Mouse (Mus musculus) monocyte, adult 5-6 weeks (primary cell): ENCODE results near the gene Arl14. TPM values are rescaled to one million over a fixed set of nuclear protein-coding genes. Genes with fewer than 3 reads are reported as not detected.
"Not testable (repeated sequence)": the region's sequence is repeated elsewhere in the genome, so short reads cannot be mapped to it uniquely, and the experiment has no call there.

Experiments
- ATAC-seq: fragments of 153-309, 156-312 bp; replicated peaks from 2 replicates; pipeline ENCODE4 v1.8.0; 2017; ENCODE audit warnings: mild to moderate bottlenecking; ENCODE audit not compliant: low TSS enrichment, insufficient number of reproducible peaks, severe bottlenecking, poor library complexity, low FRiP score
- total RNA-seq: library from RNA; stranded (forward); fragments of 200-1000, 200-491, 200-594 nt; gene quantifications from 3 replicates; pipeline ENCODE4 v1.2.3, GENCODE M21; 2017

Arl14 gene
- total RNA-seq, 1 experiment from 2014 or later, result 0.86 TPM

DNA sequence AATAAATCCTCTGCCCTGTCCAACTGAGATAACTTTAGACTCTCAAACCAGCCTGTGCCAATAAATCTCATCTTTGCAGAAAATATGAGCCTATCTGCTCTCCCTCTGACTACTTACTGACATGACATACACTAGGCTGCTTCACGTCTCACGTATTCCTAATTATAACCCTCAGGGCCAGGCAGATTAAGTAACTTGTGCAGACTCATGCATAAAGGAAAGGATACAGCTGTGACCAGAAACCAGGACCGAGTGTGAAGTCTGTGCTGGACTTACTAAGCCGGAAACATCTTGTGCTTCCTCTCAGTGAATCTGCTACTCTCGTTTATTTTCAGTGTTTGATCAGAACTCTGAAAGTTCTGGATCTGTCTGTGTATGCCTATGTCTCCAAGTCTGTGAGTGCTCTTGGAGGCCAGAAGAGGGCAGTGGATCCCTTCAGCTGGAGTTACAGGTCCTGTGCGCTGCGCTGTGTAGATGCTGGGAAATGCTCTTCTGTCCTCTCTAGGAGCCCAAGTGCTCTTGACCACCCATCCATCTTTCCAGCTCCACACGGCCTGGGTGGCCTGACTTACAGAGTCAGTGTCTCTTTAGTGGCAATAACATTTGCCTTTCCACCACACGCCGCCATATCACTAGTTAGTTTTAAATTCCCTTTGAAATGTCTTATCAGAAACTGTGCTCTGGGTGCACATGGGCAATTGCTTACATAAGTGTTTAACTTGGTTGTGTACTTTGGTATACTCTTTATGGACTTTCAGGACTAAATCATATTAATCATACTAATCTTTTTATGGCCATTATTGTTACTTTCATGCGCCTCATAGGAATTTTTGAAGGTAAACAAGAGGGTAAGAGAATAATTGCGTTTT, 13.5 kb upstream of the Arl14 start:
- peak; percentile 36; the same call in 1 of the 2 replicates for ATAC-seq

DNA sequence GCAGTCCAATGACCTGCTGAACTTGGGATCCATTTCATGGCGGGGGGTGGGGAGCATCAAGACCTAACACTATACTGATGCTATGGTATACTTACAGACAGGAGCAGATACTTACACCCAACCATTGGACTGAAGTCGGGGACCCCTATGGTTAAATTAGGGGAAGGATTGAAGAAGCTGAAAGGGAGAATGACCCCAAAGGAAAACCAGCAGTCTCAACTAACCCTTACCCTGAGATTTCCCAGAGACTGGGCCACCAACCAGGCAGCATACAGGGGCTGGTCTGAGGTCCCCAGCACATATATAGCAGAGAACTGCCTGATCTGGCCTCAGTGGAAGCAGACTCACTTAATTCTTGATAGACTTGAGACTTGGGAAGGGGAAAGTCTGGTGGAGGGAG, 10.0 kb upstream of the Arl14 start:
- no peak for ATAC-seq

DNA sequence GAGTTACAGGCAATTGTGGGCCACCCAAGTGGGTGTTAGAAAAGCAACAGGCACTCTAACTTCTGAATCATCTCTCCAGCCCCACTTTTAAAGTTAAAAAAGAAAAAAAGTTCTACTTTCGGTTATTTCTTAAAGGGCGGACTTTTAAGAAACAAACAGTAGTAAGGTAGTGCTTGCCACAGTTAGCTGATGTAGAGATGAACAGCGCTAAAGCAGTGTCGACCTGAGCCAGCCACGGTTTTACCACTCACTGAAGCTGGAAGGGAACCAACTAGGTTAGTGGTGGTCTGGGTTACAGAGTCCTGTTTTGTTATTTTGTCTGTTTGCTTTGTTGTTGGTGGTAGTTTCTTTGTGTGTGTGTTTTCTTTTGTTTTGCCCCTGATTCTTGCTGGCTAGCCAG, 8.8 kb upstream of the Arl14 start:
- ATAC-seq, result no peak

DNA sequence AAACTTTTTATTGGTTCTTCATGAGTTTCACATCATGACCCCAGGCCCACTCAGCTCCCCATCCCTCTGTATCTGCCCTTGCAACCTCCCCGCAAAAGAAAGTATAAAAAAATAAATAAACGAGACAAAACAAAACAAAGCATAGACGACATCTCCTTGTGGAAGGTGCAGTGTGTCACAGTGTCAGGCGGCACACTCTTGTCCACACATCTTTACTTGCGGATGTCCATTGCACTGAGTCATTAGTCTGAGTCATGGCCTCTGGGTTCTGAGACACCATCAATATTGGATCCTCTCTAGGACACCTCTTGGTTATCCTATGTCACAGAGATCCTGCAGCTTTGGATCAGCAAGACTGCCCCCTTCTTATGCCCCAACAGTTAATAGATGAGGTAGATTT, 7.7 kb upstream of the Arl14 start:
- no peak for ATAC-seq

DNA sequence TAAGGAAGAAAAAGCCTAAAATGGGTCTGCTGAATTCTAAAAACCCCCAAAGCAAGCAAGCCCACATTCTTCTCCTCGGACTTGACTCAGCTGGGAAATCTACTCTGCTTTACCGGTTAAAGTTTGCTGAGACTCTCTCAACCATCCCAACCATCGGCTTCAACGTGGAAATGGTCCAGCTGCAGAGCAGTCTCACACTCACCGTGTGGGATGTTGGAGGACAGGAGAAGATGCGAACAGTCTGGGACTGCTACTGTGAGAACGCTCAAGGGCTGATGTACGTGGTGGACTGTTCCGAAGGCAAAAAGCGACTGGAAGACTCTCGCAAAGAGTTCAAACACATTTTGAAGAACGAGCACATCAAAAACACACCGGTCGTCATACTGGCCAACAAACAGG, 282 bp downstream of the Arl14 start:
- no peak for ATAC-seq

DNA sequence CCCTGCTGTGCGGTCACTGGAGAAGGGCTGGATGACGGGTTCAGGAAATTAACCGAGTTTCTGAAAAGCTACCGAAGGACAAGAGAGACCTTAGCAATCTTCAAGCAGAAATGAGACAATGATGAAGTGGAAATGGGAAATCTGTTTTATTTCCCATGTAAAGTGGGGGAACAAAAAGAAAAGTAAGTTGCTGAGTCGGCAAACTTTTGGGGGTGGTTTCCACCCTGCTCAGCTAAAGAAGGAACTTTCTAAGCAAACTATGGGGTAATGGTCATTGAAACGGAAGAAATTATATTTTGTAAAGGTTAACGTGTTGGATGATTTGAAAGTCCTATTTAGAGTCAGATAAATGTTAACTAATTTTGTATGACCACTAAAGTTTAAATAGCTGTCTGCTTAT, 768 bp downstream of the Arl14 start:
- peak; percentile 50; the same call in 1 of the 2 replicates for ATAC-seq

DNA sequence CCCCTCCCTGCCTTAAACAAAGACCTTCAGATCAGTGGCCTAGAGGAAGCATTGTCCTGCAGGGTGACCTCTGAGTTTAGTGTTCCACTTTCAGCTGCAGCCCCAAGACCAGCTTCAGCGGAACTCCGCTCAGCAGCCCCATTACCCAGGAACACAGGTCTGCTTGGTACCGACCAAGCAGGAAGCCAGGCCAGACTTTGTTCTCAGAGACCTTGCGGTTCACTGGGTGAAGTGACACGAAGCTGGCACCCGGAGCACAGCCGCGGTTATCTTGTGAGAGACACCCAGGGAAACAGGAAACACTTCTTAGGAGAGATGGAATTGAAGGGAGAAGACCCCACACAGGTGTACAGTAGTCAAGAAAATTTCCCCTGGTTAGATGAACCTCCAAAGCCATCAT, 1.4 kb downstream of the Arl14 start:
- ATAC-seq, result peak; percentile 39; the same call in 1 of the 2 replicates

DNA sequence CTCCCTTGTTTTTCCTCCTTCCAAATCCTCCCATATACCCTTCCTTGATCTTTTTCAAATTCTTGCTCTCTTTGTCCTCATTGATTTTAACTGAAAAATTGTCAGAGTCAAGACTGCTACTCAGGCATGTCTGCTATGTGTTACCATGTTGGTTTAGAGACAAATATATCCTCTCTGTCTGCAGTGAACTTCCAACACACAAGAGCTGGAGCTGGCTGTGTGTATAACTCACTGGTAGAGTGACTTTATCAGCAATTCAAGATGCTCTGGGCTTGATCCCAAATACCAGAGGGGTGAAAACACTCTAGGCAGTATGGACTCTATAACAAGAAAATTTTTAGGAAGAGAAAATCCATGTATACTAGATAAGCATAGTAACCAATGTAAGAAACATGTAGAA, 2.8 kb downstream of the Arl14 start:
- no peak for ATAC-seq

DNA sequence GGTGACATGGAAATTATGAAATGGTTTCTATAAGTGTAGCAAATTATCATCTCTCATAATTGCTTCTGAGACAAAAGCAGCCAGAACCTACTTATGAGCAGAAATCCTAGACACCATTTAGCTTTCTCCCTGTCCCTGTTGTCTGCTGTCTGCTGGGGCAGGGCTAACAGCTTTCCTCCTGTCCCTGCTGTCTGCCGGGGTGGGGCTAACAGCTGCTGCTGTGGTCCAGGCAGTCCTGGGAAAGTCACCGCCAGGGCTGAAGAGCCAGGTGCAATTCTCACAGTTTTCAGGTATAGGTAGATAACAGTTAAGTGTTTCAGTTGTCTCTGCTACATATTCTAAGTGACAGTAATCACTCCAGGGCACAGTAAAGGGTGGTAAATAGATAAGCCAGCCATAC, 4.3 kb downstream of the Arl14 start:
- ATAC-seq, result no peak

DNA sequence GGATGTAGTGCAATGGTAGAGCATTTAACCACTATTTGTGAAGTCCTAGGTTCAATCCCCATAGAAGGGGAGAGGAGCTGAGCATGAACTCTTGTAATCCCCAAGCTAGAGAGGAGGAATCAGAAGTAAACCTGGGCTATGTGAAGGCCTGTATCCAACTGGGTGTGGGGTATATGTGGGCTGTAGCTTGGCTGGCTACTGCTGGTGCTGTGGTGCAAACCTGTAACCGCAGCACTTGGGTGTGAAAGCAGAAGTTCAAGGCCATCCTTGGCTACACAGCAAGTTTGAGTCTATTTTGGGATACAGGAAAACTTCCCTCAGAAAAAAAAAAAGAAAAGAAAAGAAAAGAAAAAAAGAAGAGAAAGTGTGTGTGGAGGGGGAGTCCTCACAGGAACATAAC, 5.8 kb downstream of the Arl14 start:
- peak; percentile 76; the same call in 1 of the 2 replicates for ATAC-seq

DNA sequence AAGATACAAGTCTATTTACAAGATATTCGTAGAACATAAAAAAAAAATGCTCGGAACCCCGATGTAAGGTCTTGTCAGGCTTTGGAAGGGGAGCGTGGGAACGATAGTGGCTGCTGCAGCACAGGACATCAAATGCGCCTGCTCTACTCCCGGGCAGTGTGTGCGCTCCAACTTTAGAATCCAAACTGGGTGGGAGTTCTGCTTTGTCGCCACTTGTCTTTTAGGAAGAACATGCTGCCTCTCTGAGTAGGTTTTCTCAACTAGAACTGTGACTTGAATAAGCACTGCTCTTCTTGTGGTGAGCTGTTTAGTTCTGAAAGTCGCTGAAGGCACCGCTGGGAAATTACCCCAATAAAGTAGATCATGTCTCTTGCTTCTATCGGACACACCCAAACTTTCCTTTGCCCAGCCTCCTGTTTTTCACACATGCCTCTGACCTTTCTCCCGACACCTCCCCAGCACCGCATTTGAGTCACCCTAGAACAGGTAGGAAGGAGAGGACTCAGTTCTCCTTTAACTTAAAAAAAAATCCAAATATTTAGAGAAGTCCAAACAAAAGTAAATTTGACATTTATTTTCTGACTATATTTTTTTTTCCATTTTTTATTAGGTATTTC, 9.4 kb downstream of the Arl14 start:
- ATAC-seq, result no peak

DNA sequence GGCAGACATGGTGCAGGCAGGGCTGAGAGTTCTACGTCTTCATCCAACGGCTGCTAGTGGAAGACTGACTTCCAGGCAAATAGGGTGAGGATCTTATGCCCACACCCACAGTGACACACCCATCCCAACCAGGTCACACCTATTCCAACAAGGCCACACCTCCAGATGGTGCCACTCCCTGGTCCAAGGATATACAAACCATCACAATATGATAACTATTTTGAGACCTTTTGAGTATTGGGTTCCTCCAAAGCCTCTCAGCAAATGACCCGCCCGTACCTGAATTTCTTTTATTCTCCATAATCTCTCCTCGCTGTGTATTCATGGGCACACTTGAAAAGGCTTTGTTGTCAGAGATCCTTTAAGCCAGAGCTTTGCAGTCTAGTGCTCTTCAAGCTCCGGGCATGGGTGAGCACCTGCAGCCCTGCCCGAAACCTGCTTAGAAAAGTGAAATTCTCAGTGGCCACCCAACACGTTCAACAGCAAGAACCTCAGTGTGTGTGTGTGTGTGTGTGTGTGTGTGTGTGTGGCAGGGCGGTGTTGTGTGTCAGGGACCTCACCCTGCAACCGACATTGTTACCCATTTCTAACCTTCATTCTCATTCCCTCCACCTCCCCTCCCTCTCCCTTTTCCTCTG, 11.5 kb downstream of the Arl14 start:
- not testable (repeated sequence) for ATAC-seq

DNA sequence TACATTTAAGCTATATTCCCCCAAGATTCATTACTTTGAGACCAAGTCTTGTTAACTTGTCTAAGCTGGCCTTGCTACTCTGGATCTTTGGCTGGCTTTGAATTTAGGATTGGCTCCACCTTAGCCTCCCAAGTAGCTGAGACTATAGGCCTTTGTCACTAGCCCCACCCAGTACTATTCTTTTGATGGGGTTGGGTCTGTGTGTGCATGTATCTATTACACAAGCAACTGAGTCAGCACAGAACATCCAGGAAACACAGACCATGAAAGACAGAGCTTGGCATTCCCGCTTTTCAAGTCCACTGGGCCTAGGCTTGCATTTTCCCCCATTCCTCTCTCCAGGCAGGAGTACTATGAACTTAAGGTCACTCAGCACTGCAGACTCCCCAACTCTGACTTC, 12.3 kb downstream of the Arl14 start:
- no peak for ATAC-seq

DNA sequence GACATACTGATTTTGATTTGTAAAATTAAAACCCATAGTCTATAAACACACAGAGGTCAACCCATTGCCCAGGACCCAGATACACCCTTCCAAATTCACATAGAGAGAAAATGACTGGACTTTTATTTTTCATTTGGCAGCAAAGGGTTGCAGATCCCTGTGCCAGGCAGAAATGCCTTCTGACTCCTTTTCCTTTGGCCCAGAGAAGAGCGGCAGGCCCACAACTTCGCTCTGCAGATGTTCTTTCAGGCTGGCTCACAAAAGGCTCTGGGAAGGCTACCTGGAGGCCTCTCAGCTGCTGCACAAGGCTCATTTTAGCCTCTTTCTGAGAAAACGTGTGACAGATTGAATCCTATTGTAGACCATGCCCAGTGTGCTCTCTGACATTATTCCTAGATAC, 13.6 kb downstream of the Arl14 start:
- ATAC-seq, result no peak

DNA sequence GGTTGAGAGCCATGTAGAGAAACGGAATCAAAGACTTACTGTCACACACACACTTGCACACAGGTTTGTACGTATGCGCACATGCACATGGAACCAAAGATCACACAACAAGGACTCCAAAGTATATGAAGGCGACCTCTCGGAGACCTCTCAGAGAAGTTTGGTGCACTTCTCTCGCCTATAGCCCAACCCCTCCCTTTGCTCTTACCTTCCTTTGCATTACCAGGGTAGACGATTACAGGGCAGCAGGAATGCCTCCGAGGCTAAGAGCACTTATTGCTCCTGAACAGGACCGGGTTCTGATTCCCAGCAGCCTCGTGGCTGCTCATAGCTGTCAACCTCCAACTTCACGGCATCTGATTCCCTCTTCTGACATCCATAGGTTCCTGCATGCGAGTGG, 14.3 kb downstream of the Arl14 start:
- no peak for ATAC-seq

DNA sequence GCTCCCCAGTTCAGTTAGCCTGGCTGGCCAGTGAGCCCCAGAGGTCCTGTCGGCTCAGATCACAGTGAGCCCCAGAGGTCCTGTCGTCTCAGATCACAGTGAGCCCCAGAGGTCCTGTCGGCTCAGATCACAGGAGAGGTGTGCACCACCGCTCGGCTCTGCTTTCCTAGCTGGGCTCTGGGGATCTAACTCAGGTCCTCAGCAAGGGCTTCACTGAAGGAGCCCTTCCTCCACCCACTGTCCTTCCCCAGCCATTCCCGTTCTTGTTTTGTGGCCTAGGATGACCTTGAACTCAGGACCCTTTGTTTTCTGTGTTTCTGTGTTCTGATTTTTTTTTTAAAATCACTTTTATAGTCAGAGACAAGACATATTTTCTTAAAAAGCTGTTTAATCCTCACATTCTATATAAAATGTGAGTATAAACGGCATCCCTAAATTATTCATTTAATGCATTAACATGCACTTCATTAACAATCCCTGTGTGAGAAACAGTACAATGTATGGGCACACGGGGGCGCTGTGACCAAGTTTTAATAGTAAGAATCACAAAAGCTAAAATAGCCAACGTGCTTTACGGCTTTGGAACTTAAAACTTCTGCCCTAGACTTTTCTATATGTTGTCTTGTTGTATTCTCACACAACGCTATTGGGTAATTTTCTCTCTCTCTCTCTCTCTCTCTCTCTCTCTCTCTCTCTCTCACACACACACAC, 16.1 kb downstream of the Arl14 start:
- peak; percentile 72 for ATAC-seq

DNA sequence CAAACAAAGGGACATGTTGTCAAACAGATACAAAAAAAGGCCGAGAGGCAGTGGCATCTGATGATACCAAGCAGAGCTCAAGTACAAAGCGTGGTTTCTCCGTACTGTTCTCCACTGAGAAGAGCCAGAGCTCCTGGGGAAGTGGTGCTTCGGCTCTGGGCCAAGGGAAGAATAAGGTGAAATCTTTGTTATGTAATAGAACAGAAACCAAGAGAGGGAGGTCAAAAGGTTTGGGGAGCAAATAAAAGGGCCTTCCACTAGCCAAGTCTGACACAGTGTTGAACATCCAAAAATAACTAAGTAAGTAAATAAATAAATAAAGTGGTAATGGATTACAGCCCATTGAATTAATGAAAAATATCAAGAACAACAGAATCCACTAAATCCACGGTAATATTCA, 17.0 kb downstream of the Arl14 start:
- ATAC-seq, result no peak

DNA sequence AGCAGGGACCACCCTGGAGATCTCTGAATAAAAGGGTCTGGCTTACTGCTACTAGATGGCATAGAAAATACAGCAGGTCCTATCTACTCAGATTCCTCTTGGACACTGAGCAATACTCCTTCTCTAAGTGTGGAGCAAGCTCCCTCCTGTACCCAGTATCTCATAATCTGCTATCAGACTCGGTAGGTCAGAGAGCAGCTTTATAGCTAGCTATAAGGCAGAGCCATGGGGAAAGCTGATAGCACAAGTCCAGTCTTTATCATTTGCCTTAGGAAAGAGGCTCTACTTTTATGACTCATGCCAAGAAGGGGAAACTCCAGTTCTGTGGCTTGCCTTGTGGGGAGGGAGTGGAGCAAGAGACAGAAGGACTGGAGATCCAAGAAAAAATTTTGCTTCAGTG, 18.8 kb downstream of the Arl14 start:
- ATAC-seq, result no peak
